Mouse (Mus musculus): ENCODE results near the gene Slc38a6. TPM values are rescaled to one million over a fixed set of nuclear protein-coding genes. Genes with fewer than 3 reads are reported as not detected.

Gene Slc38a6
- polyA plus RNA-seq, 1 experiment = 32.7 TPM

- Histone ChIP-seq H3K27me3 (ENCODE audit: control insufficient read depth, insufficient read depth, low read length) (no peaks in the 10 kb centered on the region), H3K27ac (ENCODE audit: control insufficient read depth, insufficient read depth, low read length) (no peak overlapping the region), H3K36me3 (ENCODE audit: control insufficient read depth, insufficient read depth, low read length) (no peaks in the 10 kb centered on the region), H3K4me1 (replicated peaks; ENCODE audit: control insufficient read depth, insufficient read depth, low read length) (no peaks in the 10 kb centered on the region), H3K4me3 (ENCODE audit: control insufficient read depth, insufficient read depth, low read length) (no peak overlapping the region)
- no peak for DNase-seq
- WGBS = 96% methylated on average over 3 of the region's 3 CpGs
- TF ChIP-seq CTCF (IDR thresholded peaks at IDR 0.05; ENCODE audit: borderline replicate concordance, control insufficient read depth, extremely low read depth, insufficient read depth, low read length, poor library complexity) = no peak
- no peak for TF ChIP-seq POLR2A (IDR thresholded peaks at IDR 0.05; ENCODE audit: control insufficient read depth, extremely low read depth, insufficient read depth, low read length, poor library complexity)
Measured at GRCm38 (mm10) chr12:73265381-73265978, 21.1 kb upstream of the Slc38a6 start.

GRCm38 (mm10) chr12:73266597-73266996, 20.0 kb upstream of the Slc38a6 start:
- H3K27ac ChIP-seq (ENCODE audit: control insufficient read depth, insufficient read depth, low read length) = no peak overlapping the region
- no peaks in the 10 kb centered on the region for H3K4me1 ChIP-seq (replicated peaks; ENCODE audit: control insufficient read depth, insufficient read depth, low read length)
- no peak overlapping the region for H3K4me3 ChIP-seq (ENCODE audit: control insufficient read depth, insufficient read depth, low read length)
- no peak for TF ChIP-seq CTCF (IDR thresholded peaks at IDR 0.05; ENCODE audit: borderline replicate concordance, control insufficient read depth, extremely low read depth, insufficient read depth, low read length, poor library complexity)
- TF ChIP-seq POLR2A (IDR thresholded peaks at IDR 0.05; ENCODE audit: control insufficient read depth, extremely low read depth, insufficient read depth, low read length, poor library complexity) = no peak
- 94% methylated on average over 1 of the region's 1 CpGs for WGBS
- H3K36me3 ChIP-seq (ENCODE audit: control insufficient read depth, insufficient read depth, low read length) = no peaks in the 10 kb centered on the region
- no peaks in the 10 kb centered on the region for H3K27me3 ChIP-seq (ENCODE audit: control insufficient read depth, insufficient read depth, low read length)
- DNase-seq = no peak

GRCm38 (mm10) chr12:73268497-73268896, 18.1 kb upstream of the Slc38a6 start:
- no peak overlapping the region for H3K27ac ChIP-seq (ENCODE audit: control insufficient read depth, insufficient read depth, low read length)
- no peaks in the 10 kb centered on the region for H3K27me3 ChIP-seq (ENCODE audit: control insufficient read depth, insufficient read depth, low read length)
- 100% methylated on average over 1 of the region's 1 CpGs for WGBS
- no peaks in the 10 kb centered on the region for H3K4me1 ChIP-seq (replicated peaks; ENCODE audit: control insufficient read depth, insufficient read depth, low read length)
- no peak for DNase-seq
- no peaks in the 10 kb centered on the region for H3K36me3 ChIP-seq (ENCODE audit: control insufficient read depth, insufficient read depth, low read length)
- TF ChIP-seq CTCF (IDR thresholded peaks at IDR 0.05; ENCODE audit: borderline replicate concordance, control insufficient read depth, extremely low read depth, insufficient read depth, low read length, poor library complexity) (no peak), POLR2A (IDR thresholded peaks at IDR 0.05; ENCODE audit: control insufficient read depth, extremely low read depth, insufficient read depth, low read length, poor library complexity) (no peak)
- H3K4me3 ChIP-seq (ENCODE audit: control insufficient read depth, insufficient read depth, low read length) = no peak overlapping the region

- WGBS = 96% methylated on average over 3 of the region's 3 CpGs
- TF ChIP-seq POLR2A (IDR thresholded peaks at IDR 0.05; ENCODE audit: control insufficient read depth, extremely low read depth, insufficient read depth, low read length, poor library complexity) (no peak), CTCF (IDR thresholded peaks at IDR 0.05; ENCODE audit: borderline replicate concordance, control insufficient read depth, extremely low read depth, insufficient read depth, low read length, poor library complexity) (no peak)
- no peak for DNase-seq
- Histone ChIP-seq H3K4me3 (ENCODE audit: control insufficient read depth, insufficient read depth, low read length) (no peak overlapping the region), H3K27ac (ENCODE audit: control insufficient read depth, insufficient read depth, low read length) (no peak overlapping the region), H3K27me3 (ENCODE audit: control insufficient read depth, insufficient read depth, low read length) (no peaks in the 10 kb centered on the region), H3K4me1 (replicated peaks; ENCODE audit: control insufficient read depth, insufficient read depth, low read length) (no peaks in the 10 kb centered on the region), H3K36me3 (ENCODE audit: control insufficient read depth, insufficient read depth, low read length) (no peaks in the 10 kb centered on the region)
Measured at GRCm38 (mm10) chr12:73269531-73269930, 17.0 kb upstream of the Slc38a6 start.

GRCm38 (mm10) chr12:73269933-73270332, 16.6 kb upstream of the Slc38a6 start:
- 96% methylated on average over 4 of the region's 4 CpGs for WGBS
- Histone ChIP-seq H3K36me3 (ENCODE audit: control insufficient read depth, insufficient read depth, low read length) (no peaks in the 10 kb centered on the region), H3K27ac (ENCODE audit: control insufficient read depth, insufficient read depth, low read length) (no peak overlapping the region), H3K27me3 (ENCODE audit: control insufficient read depth, insufficient read depth, low read length) (no peaks in the 10 kb centered on the region), H3K4me1 (replicated peaks; ENCODE audit: control insufficient read depth, insufficient read depth, low read length) (no peaks in the 10 kb centered on the region), H3K4me3 (ENCODE audit: control insufficient read depth, insufficient read depth, low read length) (no peak overlapping the region)
- no peak for TF ChIP-seq POLR2A (IDR thresholded peaks at IDR 0.05; ENCODE audit: control insufficient read depth, extremely low read depth, insufficient read depth, low read length, poor library complexity)
- TF ChIP-seq CTCF (IDR thresholded peaks at IDR 0.05; ENCODE audit: borderline replicate concordance, control insufficient read depth, extremely low read depth, insufficient read depth, low read length, poor library complexity) = no peak
- DNase-seq = no peak

GRCm38 (mm10) chr12:73274921-73275320, 11.7 kb upstream of the Slc38a6 start:
- peaks cover 12% of the 10 kb centered on the region for H3K36me3 ChIP-seq (ENCODE audit: control insufficient read depth, insufficient read depth, low read length)
- DNase-seq = no peak
- 98% methylated on average over 3 of the region's 3 CpGs for WGBS

GRCm38 (mm10) chr12:73287609-73288008, 1.0 kb downstream of the Slc38a6 start:
- no peak overlapping the region for H3K27ac ChIP-seq (ENCODE audit: control insufficient read depth, insufficient read depth, low read length)
- 84% methylated on average over 8 of the region's 8 CpGs for WGBS
- H3K27me3 ChIP-seq (ENCODE audit: control insufficient read depth, insufficient read depth, low read length) = no peaks in the 10 kb centered on the region
- DNase-seq = no peak
- no peak overlapping the region for H3K4me3 ChIP-seq (ENCODE audit: control insufficient read depth, insufficient read depth, low read length)
- 0 out of 2 replicates have a peak, but pooled peaks cover 3% of the 10 kb centered on the region for H3K4me1 ChIP-seq (replicated peaks; ENCODE audit: control insufficient read depth, insufficient read depth, low read length)
- H3K36me3 ChIP-seq (ENCODE audit: control insufficient read depth, insufficient read depth, low read length) = no peaks in the 10 kb centered on the region
- TF ChIP-seq CTCF (IDR thresholded peaks at IDR 0.05; ENCODE audit: borderline replicate concordance, control insufficient read depth, extremely low read depth, insufficient read depth, low read length, poor library complexity) = no peak
- TF ChIP-seq POLR2A (IDR thresholded peaks at IDR 0.05; ENCODE audit: control insufficient read depth, extremely low read depth, insufficient read depth, low read length, poor library complexity) = no peak

More at GRCm38 (mm10) chr12:73274921-73275320, 11.7 kb upstream of the Slc38a6 start:
- Histone ChIP-seq H3K27me3 (ENCODE audit: control insufficient read depth, insufficient read depth, low read length) (no peaks in the 10 kb centered on the region), H3K27ac (ENCODE audit: control insufficient read depth, insufficient read depth, low read length) (no peak overlapping the region), H3K4me3 (ENCODE audit: control insufficient read depth, insufficient read depth, low read length) (no peak overlapping the region), H3K4me1 (replicated peaks; ENCODE audit: control insufficient read depth, insufficient read depth, low read length) (no peaks in the 10 kb centered on the region)
- TF ChIP-seq CTCF (IDR thresholded peaks at IDR 0.05; ENCODE audit: borderline replicate concordance, control insufficient read depth, extremely low read depth, insufficient read depth, low read length, poor library complexity) (no peak), POLR2A (IDR thresholded peaks at IDR 0.05; ENCODE audit: control insufficient read depth, extremely low read depth, insufficient read depth, low read length, poor library complexity) (no peak)
